Mouse (Mus musculus) frontal cortex, adult (tissue): ENCODE measurements around the gene Arih1.
A peak's percentile ranks its signal among the peaks of the same experiment; 100 is the strongest.
"Not testable (repeated sequence)": the region's sequence is repeated elsewhere in the genome, so short reads cannot be mapped to it uniquely, and the experiment has no call there.

ENCODE experiments used
- ATAC-seq: cut with Nextera tagmentation; 2 replicates; pipeline ENCODE4 v1.9.2; 2017; ENCODE audit warnings: mild to moderate bottlenecking, moderate library complexity, mixed read lengths; ENCODE audit not compliant: low TSS enrichment

Arih1 gene

GRCm38 (mm10) chr9:59458997-59459510 lies 27.4 kb downstream of the Arih1 start:
- no peak for ATAC-seq

- ATAC-seq = no peak
Observed at GRCm38 (mm10) chr9:59458416-59458815, 28.0 kb downstream of the Arih1 start.

- no peak for ATAC-seq
Observed at GRCm38 (mm10) chr9:59457671-59458070, 28.7 kb downstream of the Arih1 start.

GRCm38 (mm10) chr9:59455404-59456068 lies 30.9 kb downstream of the Arih1 start:
- no peak for ATAC-seq

GRCm38 (mm10) chr9:59433729-59434128 lies 52.7 kb downstream of the Arih1 start:
- no peak for ATAC-seq

- peak; percentile 52 for ATAC-seq
Observed at GRCm38 (mm10) chr9:59431626-59432025, 54.8 kb downstream of the Arih1 start.

- ATAC-seq = no peak
Observed at GRCm38 (mm10) chr9:59420487-59420886, 65.9 kb downstream of the Arih1 start.

GRCm38 (mm10) chr9:59407271-59407670 lies 79.1 kb downstream of the Arih1 start:
- no peak for ATAC-seq

- ATAC-seq = no peak
Observed at GRCm38 (mm10) chr9:59389086-59389485, 97.3 kb downstream of the Arih1 start.

- peak; percentile 87 for ATAC-seq
Observed at GRCm38 (mm10) chr9:59388311-59388710, 98.1 kb downstream of the Arih1 start.

GRCm38 (mm10) chr9:59387461-59387860 lies 99.0 kb downstream of the Arih1 start:
- no peak for ATAC-seq

- no peak for ATAC-seq
Observed at GRCm38 (mm10) chr9:59375626-59376025, 110.8 kb downstream of the Arih1 start.

GRCm38 (mm10) chr9:59369646-59370045 lies 116.8 kb downstream of the Arih1 start:
- no peak for ATAC-seq

- ATAC-seq = no peak
Observed at GRCm38 (mm10) chr9:59369220-59369619, 117.2 kb downstream of the Arih1 start.

- ATAC-seq = not testable (repeated sequence)
Observed at GRCm38 (mm10) chr9:59360487-59360886, 125.9 kb downstream of the Arih1 start.

- not testable (repeated sequence) for ATAC-seq
Observed at GRCm38 (mm10) chr9:59358041-59358440, 128.4 kb downstream of the Arih1 start.

- ATAC-seq = peak; percentile 99
Observed at GRCm38 (mm10) chr9:59353253-59353639, 133.2 kb downstream of the Arih1 start, which contains the start of gene Bbs4. Bbs4 (minus strand) TSS chr9:59353508.

GRCm38 (mm10) chr9:59352586-59353252 lies 133.7 kb downstream of the Arih1 start:
- peak; percentile 20; the same call in 1 of the 2 replicates for ATAC-seq

GRCm38 (mm10) chr9:59346176-59346575 lies 140.2 kb downstream of the Arih1 start:
- ATAC-seq = no peak

GRCm38 (mm10) chr9:59340002-59340401 lies 146.4 kb downstream of the Arih1 start:
- ATAC-seq = no peak

GRCm38 (mm10) chr9:59339107-59339506 lies 147.3 kb downstream of the Arih1 start:
- no peak for ATAC-seq

GRCm38 (mm10) chr9:59338411-59338810 lies 148.0 kb downstream of the Arih1 start:
- ATAC-seq = no peak
